Mouse (Mus musculus): ENCODE results near the gene Mboat7. TPM values are rescaled to one million over a fixed set of nuclear protein-coding genes. Genes with fewer than 3 reads are reported as not detected.
"Not testable (repeated sequence)": the region's sequence is repeated elsewhere in the genome, so short reads cannot be mapped to it uniquely, and the experiment has no call there.

The Mboat7 gene
- 10 to 100 TPM; 19.1 to 30.5 (median 20.5) TPM for polyA plus RNA-seq (2017; shearing (Covaris generic))

DNA sequence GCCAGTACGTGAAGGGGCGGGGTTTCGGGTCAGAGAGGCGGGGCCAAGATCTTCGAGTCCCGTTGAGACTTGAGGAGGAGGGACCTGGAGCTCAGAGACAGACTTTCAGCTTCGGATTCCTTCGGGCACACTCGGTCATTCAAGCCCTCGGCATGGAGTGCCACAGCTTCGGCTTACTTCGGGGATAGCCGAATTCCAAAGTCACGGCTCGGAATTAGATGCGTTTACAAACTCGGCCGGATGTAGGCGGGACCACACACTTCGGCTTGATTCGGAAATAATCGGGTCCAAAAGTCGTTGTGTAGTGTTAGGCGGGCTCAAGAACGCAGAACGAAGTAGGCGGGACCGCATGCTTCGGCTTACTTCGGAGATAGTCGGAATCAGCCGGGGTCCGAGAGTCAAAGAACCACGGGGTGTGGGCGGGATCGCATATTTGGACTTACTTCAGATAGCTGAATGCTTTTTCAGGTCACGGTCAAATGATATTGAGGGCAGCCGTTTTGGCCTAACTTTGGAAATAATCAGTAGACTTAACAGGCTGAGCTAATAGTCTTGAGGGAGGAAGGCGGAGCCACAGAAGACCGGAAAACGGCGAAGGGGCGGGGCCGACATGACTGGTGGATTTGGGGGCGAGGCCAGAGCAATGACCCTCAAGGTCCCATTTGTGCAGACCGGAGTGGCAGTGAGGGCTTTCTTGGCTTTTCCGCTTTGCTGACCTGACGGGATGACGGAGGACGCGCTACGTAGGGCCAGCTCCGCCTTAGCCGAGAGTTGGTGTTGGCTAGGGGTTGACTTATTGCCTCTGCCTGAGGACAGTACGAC lies at the start of gene Mboat7:
Gene Mboat7 (minus strand): TSS at position 537 of the 822 bp plus-strand sequence.
- peak; percentile 78 for ATAC-seq

DNA sequence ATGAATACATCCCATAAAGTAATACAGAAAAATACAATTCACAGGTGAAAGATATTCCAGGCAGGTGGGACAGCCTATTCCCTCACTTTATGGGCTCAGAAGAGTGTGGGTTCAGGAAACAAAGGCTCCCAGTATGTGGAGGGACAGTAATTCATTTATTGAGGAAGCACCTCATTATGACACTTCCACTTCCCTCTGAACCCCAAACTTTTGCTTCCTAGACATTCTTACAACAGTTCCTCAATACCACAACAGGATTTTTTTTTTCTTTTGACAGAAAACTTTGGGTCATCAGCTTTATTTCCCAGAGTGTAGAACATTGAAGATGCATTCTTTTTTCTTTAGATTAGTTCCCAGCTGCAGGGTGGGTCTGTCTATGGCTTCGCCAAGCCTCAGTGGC lies 39.4 kb upstream of the Mboat7 start:
- not testable (repeated sequence) for ATAC-seq

DNA sequence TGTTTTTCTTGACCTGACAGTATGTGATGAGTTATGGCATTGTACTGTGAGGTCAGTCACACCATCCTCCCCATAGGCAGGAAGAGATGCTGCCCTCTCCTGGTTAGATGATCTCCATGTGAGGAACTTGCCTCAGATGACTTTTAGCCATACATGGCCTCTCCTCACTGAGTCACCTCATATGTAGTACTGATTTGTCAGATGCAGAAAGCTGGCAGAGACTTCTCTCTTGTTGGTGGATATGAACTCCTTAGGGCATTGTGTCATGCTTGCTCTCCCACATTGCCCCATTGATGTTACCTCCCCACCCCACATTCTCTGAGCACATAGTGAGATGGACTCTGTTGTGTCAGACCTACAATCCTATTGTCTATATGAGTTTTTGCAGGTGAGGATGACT lies 32.1 kb upstream of the Mboat7 start:
- ATAC-seq: not testable (repeated sequence)

DNA sequence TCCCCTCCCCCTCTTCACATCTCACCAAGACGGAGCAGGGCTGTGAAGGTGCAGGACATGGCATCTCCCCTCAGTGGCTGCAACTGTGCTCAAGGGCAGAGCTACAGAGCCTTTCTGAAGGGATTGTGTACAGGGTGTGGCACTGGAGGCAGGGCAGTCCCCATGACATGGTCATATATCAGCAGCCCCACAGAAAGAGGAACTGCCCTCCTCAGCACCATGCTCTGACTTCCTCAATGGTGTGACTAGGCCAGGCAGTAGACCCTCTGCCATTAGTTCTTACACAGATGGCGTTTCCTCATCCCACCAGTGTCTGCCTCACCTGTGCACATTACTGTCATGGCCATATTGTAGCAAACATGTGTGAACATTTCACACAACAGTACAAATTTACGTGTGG lies 26.9 kb upstream of the Mboat7 start, which contains the start of gene Pirb:
Gene Pirb (minus strand): TSS at position 124 of the 400 bp plus-strand sequence.
- ATAC-seq: not testable (repeated sequence)

DNA sequence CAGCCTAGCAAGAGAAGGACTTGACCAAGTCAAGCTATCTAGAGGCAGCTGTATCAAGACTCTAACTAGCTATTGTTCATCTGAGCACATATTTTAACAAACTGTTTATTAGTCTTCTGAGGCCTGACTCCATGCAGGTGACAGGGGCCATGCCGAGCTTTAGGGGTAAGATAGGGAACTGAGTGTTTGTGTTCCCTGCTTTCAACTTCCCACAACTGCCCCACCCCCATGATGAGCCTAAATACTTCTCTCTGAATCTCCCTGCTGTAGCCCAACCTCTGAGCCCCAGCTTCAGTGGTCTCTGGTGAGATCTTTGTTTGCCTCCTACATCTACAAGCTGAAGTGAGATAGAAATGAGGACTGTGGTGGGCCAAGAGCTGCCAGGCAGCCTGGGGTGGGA lies 21.9 kb upstream of the Mboat7 start:
- no peak for ATAC-seq

DNA sequence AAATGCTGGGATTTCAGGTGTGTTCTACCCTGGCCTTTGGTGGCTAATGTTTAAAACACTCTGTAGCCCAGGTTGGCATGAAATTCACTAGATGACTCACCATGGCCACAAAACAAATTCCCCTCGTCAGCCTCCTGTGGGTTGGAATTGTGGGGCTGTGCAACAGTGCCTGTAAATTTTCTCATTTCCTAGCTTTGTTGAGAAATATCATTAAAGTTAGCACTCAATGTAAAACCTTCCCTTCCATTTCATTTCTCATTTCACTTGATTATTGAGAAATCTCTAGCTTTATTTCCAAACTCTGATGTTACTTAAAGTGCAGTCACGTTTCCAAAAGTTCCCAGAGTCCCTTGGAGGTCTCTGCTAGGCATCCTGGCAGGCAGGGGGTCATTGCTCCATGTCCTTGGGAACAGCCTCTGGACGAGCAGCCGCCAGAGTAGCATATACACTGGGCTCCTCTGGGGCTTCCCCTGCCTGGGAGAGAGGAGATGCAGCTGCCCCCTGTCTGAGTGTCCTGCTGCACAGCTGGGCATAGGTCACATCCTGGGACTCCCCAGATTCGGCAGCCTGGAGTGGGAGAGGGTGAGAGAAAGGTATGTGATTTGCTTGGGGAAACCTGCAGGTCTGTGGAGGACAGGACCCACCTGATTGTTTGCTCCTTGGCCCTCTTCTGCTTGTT lies 19.1 kb upstream of the Mboat7 start:
- no peak for ATAC-seq

DNA sequence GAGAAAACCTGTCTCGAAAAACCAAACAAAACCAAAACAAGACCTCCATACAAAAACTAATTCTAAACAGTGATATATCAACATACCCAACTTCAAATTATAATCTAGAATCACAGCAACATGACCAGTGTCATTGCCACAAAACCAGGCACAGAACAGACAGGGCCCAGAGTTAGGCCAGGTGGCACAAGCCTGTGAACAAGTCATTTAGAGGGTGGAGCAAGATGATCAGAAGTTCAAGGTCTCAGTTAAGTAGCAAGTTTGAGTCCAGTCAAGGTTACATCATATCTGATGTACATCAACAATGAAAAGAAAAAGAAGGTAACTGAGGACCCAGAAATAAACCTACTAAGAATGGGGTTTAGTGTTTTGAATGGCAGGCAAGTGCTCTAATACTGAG lies 15.7 kb upstream of the Mboat7 start:
- no peak for ATAC-seq

DNA sequence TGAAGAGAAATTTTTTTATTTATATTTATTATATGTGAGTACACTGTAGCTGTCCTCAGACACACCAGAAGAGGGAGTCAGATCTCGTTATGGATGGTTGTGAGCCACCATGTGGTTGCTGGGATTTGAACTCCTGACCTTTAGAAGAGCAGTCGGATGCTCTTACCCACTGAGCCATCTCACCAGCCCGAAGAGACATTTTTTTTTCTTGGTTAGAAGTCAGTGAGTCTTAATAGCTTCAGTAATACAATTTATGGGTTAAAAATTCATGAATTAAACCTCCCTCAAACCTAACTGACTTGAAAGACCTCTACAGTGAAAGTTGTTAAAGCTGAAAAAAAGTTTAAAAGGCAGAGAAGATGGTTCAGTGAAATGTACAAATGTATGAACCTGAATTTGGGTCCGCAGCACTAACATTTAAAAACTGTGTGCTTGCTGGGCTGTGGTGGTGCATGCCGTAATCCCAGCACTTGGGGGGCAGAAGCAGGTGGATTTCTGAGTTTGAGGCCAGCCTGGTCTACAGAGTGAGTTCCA lies 15.2 kb upstream of the Mboat7 start:
- ATAC-seq: not testable (repeated sequence)

DNA sequence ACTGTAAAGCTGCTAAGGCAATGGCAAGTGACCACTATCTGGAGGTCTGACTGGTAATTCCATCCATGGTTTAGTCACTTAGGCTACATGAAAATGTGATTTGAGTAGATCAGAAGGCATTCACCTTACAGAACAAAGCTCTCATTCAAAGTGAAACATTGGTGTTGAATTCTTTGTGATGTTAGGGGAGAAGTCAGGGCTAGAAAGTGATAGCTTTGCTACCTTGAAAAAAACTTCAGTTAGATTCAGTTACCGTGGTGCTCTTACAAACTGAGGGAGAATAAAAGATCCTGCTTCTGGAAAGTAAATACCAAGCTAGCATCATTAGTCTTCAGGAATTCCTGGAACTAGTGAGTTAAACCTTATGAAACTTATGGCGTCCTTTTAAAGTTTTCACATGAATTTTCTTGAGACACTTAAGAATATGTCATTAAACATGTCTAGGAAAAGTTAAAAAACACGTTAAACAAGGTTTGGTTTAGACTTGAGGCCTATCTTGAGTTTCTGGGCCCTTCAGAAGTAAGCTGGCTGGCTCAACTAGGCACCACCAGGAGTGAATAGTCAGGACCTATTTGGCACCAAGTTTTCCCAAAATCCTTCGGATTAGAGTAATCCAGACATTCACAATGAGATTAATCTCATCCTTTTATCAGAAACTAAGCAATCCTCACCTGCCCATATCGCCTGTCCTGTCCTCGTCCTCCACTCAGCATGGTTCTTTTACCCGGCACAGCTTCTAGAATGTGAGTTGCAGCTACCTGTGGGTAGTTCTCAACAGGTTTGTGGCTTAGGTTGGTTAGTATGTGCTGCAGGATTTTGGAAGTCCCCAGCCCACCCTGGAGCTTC lies 14.5 kb upstream of the Mboat7 start:
- no peak for ATAC-seq

DNA sequence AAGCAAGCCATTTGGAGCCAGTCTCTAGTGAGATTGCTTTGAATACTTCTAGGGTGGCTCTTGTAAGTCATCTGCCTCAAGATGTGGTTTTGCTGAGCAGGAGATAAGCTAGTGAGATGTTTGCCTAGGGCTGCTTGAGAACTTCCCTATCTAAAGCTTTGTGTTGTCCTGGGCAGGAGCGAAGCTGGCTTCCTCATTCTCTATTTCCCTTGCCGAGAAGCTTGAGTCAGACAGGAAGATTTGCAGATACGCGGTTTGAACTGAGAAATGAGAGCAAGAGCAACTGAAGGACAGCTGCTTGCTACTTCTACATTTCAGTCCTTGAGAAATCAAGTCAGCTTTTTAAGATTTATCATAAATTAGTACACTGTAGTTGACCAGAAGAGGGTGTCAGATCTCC lies 13.7 kb upstream of the Mboat7 start:
- no peak for ATAC-seq

DNA sequence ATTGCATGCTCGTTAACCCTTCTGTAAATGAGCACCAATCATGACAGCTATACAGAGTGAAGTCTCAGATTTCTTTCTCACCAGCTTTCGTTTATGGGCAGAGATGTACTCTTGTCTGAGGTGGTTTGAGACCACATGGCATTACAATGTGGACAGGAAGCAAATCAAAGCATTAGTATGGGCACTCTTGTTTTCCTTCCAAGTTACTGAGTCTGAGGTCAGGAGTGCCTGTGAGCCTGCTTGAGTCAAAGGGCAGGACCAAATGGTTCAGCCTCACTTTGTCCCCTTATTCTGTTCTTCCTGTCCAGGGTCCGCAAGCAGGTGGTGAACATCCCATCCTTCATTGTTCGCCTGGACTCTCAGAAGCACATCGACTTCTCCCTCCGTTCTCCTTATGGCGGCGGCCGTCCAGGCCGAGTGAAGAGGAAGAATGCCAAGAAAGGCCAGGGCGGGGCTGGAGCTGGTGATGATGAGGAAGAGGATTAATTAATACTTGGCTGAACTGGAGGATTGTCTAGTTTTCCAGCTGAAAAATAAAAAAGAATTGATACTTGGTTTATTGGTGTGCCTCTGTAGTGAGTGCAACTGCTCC lies 13.1 kb upstream of the Mboat7 start:
- no peak for ATAC-seq

DNA sequence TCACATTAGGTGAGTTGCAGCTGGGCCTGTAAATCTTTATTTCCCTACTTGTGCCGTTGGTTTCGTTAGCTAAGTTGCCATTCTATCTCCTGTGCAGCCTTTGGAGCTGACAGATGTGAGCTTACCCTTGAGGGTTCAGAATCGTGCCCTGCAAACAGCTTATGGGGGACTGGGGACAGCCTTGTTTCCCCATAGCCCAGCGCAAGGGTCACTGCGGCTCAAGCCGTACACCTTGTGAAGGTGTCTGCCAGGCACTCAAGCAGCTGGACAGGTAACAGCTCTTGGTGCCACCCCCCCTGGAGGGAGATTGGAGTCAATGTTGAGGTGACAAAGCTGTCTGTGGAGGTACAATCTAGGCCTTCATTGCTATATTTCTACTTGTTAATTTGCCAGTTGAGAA lies 12.6 kb upstream of the Mboat7 start:
- no peak for ATAC-seq

DNA sequence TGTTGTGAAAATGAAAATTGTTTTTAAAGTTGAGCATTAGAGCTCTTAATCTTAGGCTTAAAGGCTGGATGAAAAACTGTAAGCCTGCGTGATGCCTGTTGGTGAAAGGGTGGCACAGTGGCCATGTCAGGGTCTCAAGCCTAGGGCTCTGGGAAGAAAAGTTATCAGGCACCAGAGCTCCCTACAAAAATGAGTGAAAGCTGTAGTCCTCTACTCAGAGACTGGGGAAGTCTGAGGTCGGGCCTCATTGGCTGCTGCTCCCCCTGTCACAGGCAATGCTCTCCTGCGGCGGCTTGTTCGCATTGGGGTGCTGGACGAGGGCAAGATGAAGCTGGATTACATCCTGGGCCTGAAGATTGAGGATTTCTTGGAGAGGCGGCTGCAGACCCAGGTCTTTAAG lies 12.1 kb upstream of the Mboat7 start:
- not testable (repeated sequence) for ATAC-seq

DNA sequence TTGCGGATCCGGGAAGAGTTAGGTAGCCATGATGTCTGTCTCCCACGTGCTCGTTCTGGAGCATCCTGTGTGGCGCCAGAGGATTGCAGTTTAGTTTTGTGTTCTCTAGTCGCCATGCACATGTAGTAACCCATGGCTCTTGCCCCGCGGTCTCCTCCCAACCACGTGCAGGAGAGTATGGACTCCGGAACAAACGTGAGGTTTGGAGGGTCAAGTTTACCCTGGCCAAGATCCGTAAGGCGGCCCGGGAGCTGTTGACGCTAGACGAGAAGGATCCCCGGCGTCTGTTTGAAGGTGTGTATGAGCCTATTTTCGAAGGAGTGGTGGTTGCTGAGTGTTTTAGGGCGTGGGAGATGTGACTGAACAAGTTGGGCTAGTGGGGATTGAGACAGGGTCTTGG lies 11.2 kb upstream of the Mboat7 start:
- ATAC-seq: peak; percentile 47

DNA sequence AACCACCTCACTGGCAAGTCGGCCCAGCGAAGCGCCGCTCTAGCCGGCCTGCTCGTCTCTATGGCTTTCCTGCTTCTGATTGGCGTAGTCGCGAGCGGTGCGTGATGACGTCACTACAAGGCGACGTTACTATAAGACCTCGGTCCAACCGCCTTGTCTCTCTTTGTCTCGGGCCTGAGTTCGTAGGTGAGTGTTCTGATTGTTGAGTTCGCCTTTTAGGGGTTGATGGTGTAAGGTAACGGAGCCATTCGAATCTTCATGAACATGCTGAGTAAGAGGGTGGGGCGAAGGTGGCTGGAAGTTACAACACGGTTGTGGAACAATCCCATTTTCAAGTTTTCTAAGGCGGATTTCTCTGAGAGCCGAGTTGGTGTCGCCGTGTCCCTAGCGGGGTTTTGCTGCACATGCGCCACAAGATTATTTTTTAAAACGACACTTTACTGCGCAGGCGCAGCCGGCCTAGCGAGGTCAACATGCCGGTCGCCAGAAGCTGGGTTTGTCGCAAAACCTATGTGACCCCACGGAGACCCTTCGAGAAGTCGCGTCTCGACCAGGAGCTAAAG lies 10.6 kb upstream of the Mboat7 start, which contains the start of gene Rps9:
Gene Rps9 (plus strand): TSS at position 115 of the 563 bp plus-strand sequence.
- peak; percentile 90 for ATAC-seq

DNA sequence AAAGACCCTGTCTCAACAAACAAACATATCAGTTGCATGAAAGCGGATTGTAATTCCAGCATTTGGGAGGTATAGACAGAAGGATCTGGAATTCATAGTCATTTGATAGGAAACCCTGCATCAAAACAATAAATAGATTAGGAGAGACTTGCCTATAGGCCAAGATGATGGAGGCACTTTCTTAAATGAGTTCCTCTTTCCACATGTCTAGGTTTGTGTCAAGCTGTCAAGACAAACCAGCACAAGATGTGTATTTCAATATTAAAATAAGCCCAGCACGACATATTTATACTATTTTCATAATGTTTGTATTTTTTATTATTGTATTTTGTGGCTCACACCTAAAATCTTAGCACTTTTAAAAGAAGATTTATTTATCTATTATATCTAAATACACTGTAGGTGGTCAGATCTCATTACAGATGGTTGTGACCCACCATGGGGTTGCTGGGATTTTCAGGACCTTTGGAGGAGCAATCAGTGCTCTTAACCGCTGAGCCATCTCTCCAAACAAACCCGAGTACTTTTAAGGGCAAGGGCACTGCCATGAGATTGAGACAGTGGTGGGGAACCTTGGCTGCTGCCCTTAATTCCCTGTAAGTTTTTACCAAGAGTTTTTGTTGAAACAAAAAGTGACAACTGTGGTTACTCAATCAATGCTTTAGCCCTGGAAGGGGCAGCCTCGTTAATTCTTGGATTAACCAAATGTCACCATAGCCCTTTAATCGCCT lies 10.0 kb upstream of the Mboat7 start:
- ATAC-seq: peak; percentile 42

DNA sequence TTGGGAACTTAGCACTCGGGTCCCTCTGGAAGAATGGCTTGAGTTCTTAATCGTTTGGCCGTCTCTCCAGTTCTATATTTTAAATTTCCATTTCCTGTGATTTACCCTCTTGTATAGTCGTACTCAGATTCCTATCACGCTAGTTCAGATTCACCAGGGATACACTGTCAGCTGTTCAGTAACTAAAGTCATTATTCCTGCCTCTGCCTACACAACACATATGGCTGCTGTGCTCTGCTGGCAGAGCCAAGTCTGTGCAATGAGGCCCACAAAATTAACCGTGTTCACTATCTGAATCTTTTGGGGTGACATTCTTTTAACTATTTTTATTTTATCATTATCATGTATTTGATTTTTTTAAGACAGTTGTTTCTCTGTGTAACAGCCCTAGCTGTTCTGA lies 5.1 kb upstream of the Mboat7 start:
- ATAC-seq: no peak

DNA sequence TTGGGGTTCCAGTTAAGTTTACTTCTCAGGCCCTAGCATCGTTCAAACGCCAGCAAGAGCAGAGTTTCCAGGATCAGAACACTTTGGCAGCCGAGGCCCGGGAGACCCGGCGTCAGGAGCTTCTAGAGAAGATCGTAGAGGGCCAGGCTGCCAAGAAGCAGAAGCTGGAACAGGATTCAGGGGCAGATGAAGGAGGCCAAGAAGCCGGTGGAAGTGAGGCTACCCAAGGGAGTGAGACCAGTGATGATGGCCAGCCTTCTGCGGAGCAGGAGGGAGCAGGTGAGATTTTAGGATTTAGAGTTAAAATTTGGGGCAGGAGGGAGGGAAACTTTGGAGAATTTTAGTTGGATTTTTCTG lies 1.6 kb upstream of the Mboat7 start:
- ATAC-seq: not testable (repeated sequence)

DNA sequence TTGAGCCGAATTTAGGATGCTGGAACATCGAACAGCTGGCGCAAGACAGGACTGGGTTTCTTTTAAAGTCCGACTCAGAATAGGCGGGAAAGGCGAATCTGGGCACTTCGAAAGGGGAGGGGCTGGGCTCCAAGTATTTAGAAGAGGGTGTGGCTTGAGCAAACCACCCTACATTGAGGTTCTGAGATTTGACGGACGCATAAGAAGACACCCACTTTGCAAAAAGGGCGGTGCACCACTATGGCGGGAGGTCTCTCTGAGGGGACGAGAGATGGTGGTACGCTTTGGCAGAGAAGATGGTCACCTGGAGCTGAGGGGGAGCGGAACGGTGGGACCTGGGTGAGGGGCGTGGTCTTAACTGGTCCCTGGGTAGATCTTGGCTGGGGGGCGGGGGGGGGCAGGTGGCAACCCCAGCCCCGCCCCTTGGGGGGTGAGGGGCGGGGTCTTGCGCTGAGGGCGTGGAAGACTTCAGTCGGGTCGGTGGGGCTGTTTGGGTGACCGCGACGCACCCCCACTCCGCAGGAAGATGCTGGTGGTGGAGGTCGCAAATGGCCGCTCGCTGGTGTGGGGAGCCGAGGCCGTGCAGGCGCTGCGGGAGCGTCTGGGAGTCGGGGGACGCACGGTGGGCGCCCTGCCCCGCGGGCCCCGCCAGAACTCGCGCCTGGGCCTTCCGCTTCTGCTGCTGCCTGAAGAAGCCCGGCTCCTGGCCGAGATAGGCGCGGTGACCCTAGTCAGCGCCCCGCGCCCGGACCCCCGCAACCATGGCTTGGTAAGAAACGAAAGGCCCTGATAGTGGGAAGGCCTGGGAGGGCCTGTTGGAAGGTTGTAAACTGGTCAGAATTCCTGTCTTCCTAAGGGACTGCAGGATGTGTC lies 989 bp upstream of the Mboat7 start:
- peak; percentile 29 for ATAC-seq

DNA sequence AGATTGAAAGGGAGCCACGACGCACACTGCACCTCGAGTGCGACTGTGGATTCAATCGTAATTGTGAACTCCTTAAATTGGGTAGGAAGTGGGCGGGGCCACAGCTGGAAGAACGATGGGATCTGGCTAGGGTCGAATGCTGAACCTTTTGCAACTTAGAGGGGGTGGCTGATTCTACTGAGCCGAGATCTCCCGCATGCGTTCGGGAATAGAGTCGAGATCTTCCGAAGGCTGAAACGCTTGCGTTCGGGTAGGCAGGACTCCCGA lies 419 bp upstream of the Mboat7 start:
- ATAC-seq: peak; percentile 2

Measured in inflammation-experienced regulatory T-cells, adult 6 months (primary cell).